Mouse (Mus musculus): ENCODE measurements around the gene Samd4b. TPM values are rescaled to one million over a fixed set of nuclear protein-coding genes. Genes with fewer than 3 reads are reported as not detected.

The Samd4b gene
- total RNA-seq, 2 experiments from 2014 or later, result 56.0 to 59.0 TPM

DNA sequence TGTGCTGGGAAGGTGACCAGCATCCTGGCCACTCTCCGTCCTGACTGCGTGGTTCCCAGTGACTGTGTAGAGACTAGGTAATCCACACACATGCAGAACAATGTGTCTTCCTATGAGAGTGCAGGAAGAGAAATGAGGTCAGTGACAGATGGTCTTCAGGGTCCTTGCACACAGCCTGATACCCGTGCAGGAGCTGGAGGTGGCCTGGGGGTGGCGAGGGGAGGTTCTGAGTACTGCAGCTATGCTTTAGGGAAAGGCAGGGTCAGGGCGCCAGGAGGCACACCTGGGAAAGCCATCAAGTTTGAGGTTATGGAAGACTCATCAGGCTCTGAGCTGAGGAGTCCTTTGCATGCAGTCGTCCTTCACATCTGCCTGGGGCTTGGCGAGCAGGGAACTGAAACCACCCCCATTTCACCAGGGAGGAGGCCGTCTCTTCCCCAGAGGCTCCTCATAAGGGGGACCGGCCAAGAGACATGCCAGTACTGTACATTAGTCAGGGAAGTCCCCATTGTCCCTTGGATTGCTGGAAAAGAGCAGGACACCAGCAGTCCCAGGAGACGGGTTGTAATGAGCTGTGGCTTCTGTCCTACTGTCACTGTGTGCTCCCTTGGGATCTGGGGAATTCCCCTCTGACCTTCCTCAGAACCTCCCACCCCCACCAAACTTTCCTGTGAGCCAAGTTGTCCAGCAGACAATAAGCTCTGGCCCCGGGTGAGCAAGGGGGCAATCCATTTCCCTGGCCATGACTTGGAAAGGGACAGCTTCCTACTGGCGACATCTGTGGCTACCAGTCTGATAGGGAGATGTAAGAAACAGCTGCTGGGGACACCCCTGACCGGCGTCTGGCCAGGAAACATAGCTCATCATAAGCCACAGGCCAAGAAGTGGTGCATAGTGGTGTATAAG lies 4.5 kb downstream of the Samd4b start:
- DNase-seq (ENCODE audit: low spot score in 2 of 2), result no peak

DNA sequence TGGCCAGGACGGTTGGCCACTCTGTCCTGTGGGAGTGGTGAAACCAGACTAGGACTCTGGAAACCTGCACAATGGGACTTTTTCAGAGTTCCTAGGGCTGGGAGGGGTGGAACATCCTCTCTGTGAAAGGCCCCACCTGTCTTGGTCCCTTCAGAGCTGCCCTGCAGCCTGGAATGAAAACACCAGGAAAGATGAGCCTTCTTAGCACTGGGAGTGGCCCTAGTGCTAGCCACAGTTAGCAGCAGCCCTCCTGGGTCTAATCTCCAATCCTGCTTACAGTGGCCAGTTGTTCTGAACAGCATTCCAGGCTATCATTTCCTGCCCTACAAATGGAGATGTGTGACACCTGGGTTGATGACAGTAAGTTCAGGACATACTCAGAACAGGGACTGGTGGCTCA lies 6.1 kb downstream of the Samd4b start:
- DNase-seq (ENCODE audit: low spot score in 2 of 2), result no peak

DNA sequence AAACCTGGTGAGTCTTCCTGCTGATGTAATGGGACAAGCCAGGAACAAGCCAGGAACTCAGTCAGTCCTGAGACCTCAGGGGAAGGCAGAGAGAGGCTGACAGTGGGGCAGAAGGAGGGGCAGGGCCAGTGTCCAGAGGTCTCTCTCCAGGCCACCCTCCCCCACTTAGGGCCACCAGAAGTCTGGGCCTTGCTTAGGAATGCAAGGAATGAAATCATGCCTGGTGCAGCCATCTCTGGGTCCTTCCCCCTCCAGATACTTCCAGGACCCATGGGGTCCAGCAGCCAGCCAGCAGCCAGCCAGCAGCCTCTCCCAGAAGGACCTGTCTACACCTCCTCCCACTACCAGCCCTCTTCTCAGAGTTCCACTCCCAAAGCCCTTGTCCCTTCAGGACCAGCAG lies 10.3 kb downstream of the Samd4b start:
- no peak for DNase-seq (ENCODE audit: low spot score in 2 of 2)

DNA sequence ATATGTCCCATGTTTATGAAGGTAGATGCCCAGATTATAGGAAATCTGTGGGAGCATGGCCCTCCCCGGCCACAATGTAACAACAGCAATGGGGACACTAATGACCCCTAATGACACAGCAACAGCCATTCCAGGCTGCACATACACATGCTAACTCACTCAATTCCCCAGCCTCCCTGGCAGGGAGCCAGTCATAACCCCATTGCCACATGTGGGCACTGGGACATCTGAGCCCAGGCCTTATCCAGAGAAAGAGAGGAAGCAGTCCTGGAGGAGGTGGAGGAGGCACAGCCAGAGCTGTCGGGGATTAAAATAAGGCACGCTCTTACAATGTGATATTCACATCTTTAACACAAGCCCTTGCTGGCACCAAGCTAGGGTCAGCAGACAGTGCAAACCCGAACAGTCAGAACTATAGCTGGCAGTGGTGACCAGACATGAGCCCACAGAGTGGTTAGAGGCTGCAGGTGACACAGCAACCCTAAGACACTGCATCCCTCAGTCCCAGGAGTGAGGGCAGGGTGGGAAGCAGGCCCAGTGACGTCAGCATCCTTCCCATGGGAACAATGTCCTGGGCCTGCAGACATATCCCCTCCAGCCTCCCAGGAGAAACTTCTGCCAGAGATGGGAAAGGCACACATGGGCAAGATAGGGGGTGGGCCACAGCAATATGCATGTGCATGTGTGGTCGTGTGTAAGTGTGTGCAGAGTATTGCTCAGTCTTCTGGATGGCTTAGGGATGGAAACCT lies 11.1 kb downstream of the Samd4b start:
- DNase-seq (ENCODE audit: low spot score in 2 of 2), result no peak

DNA sequence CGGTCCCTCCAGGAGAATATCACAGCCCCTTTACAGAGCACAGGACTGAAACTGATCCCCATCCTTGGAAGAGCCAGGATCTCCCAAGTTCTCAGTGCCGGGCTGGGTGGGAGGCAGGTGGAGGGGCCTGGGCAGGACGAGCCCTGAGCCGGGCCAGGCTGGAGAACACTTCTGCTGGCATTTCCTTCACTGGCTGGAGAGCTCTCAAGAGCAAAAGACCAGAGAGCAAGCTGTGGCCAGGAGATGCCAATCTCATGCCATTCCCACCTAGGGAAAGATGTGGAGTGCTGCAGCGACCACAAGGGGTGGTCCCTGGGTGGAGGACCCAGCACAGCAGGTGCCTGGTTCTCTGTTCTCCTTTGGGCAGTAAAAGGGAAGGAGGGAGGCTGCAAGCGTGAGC lies 12.9 kb downstream of the Samd4b start:
- DNase-seq (ENCODE audit: low spot score in 2 of 2), result no peak

DNA sequence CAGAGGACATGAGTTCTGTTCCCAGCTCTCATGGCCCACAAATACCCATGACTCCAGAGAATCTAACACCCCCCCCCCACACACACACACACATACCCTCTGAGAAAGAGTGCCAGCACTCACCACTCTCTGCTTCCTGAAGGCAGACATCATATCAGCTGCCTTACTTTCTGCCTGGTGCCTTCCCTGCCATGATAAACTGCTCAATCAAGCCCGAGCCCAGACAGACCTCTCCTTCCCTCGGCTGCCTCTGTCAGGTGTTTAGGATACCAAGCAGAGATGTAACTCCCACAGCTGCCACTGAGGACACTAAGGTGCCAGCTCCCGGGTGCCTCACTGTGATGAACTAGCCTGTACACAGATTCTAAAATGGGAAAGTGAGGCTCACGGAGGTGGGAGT lies 13.5 kb downstream of the Samd4b start:
- no peak for DNase-seq (ENCODE audit: low spot score in 2 of 2)

DNA sequence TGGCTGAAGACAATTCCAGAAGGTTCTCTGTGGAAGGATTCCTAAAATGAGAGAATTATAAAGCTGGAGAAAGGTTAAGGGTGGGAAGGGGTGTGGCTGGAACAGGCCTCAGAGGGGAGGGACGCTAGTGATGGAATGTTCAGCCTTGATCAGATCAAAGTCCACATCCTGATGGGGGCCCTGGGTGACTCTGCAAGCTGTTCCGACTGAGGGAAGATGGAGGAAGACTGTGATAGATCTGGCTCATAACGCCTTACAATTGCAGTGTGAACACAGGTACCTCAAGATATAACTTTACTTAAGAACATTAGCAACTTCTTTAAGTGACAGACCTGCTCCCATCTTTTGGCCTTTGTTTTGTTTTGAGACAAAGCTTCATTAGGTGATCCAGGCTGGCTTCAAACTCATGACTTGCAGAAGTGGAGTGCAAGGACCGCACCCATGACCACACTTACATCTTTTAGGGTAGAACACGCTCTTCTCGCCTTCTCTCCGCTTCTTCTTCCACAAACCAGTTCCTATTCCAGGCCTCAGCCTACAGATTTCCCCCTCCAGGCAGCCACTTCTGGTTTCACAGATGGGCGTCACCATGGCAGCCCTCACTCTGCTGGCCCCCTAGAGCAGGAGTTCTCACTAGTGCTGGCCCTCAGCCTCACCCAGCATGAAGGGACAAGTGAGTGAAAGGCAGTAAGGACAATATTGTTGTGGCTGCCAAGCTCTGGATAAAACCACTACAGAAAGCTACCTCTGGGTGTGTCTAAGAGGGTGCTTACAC lies 14.2 kb downstream of the Samd4b start:
- no peak for DNase-seq (ENCODE audit: low spot score in 2 of 2)

DNA sequence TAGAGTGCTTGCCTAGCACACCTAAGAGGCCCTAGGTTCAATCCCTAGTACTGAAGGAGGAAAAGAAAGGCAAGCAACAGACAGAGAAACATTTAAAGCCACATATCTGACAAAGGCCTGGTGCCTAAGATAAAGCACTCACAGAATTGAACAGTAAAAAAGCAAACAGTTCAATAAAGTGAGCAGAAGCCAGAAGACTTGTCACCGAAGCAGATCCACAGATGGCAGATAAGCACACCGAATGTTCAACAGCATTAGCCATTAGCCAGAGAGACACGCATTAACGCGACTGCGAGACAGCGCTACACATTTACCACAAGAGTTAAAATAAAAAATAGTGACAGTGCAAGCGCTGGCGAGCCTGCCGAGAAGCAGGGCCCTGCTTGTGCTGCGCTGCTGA lies 15.1 kb downstream of the Samd4b start:
- no peak for DNase-seq (ENCODE audit: low spot score in 2 of 2)

DNA sequence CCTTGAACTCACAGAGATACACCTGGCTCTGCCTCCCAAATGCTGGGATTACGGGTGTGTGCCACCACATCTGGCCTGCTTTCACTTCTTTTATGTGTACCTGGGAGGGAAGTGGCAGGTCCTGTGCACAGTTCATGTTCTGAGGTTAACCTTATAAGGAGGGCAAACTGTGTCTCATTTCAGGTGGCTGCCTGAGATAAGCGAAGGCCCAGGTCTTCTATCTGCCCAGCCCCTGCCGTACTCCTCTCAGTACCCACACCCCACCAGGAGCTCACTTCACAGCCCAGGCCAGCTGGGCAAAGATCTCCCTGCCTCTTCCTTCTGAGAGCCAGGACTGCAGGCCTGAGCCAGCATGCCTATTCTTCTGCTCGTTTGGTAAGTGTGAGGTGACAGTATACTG lies 16.2 kb downstream of the Samd4b start:
- DNase-seq (ENCODE audit: low spot score in 2 of 2), result no peak

DNA sequence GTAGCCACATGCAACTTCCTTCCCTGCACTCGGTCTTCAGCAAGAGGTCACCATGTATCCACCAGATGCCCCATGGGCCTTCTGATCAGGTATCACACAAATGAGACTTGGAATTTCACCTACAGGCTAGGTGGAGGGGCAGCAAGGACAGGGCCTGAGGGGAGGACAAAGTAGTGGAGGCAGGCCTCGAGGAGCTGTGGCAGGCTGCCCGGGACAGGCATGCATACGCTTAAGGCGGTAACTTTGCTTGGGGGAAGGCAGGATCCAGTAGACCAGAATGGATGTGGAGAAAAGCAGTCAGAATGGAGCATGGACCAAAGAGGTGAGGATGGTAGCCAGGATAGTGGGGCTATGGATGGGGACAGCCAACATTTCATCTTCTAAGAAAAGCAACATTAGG lies 18.1 kb downstream of the Samd4b start:
- no peak for DNase-seq (ENCODE audit: low spot score in 2 of 2)

DNA sequence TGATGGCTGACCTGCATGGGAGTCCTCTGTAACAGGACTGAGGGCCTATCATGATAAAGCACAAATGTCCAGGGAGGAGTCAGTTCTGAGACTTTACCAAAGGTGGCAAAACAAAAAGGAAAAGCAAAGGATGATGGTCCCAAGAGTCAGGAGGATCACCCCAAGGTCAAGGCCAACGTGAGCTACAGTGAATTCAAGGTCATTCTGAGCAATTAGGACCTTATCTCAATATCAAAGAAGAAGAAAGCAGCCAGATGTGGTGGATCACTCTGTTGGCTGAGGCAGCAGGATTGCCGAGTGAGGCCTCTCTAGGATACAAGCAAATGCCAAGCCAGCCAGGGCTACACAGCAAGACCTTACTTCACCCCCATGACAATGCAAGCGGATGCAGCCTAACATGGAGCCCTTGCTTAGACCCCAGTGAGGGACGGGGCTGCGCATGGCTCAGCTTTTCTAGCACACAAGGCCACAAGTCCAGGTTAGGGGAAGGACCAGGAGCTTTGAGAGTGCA lies 19.3 kb downstream of the Samd4b start:
- no peak for DNase-seq (ENCODE audit: low spot score in 2 of 2)

DNA sequence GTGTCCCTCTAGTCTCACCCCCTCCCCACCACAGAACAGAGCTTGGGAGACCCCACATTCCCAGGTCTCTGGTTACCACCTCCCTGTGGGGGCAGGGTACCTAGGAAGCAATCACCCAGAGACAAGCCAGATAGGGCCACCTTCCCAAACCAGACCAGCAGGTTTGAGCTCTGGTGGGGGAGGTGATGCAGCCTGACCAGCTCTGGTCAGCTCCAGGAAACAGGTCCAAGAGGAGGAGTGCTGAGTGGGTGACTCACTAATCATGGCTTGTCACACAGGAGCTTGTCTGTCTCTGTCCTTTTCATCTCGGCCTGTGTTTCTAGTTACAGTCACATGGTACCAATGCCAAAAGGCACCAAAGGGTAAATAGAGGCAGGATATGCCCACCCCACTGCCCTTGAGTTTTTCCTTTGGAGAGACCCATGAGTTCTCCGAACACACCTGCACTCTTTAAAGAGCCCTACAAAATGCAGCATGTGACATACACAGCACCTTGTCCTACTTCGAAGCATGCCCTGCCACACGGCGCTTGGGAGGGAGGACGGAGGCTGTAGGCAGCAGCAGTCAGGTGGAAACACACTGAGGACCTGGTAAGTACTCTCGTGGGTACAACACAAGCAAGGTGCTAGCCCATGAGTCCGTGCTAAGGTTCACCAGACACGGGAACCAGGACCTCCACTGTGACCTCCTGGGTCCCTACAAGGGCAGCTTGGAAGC lies 20.0 kb downstream of the Samd4b start:
- no peak for DNase-seq (ENCODE audit: low spot score in 2 of 2)

DNA sequence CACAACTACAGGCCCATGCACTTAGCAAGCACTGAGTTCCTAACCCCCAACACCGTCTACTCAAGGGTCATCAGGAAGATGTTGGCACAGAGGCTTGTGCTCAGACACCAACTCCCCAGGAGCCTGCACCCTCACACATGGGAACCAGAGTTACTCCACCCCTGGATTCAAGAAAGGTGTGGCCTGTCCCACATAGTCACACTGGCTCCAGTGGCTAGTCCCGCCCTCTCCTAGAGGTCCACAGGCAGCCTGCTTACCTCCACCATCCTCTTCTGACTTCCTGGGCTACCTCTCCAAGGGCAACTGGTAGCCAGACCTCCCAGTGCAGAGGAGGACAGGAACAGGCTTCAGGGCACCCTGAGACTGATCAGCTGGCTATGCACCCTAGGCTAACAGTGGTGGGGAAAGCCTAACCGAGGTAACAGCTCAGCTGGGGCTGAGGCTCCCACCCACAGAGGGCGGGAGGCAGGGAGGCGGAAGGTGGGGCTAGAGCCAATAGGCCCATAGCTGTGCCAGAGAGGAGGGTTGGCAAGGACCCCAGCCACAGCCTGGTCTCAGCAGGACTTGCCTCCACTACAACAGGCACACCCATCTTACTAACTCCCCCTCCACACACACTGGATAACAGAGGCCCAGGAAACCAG lies 21.6 kb downstream of the Samd4b start:
- DNase-seq (ENCODE audit: low spot score in 2 of 2), result no peak

DNA sequence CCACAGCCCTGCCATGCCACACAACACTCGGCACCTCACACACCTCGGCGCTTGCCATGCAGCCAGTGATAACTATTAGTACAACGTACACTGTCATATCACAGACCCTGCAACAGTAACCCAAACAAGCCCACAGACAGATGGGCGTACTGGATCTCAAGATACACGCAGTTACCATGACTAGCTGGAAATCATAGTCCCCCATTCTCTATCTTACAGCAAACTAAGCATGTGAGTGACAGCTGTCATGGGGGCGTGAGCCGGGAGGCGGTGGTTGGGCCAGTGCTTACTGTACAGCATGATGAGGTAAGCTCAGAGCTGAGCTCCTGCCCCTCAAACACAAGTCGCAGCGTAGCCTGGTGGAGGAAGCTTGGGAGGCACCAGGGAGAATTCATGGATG lies 22.3 kb downstream of the Samd4b start:
- DNase-seq (ENCODE audit: low spot score in 2 of 2), result no peak

DNA sequence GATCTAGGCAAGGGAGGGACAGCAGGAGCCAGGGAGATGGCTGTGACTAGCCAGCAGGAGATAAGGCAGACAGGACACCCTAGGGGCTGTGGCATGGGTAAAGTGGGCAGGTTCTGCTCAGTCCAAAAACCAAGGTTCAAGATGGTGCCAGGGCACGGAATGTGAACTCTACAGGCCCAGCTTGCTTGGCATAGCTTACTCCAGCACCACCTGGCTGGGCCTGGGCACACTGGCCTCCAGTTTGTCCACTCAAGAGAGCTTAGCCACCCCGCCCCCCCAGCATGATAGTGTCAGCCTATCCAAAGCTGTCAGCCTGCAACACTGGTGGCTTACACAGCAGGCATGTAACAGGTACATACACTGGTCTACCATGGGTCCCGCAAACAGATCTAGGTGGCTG lies 24.7 kb downstream of the Samd4b start:
- no peak for DNase-seq (ENCODE audit: low spot score in 2 of 2)

DNA sequence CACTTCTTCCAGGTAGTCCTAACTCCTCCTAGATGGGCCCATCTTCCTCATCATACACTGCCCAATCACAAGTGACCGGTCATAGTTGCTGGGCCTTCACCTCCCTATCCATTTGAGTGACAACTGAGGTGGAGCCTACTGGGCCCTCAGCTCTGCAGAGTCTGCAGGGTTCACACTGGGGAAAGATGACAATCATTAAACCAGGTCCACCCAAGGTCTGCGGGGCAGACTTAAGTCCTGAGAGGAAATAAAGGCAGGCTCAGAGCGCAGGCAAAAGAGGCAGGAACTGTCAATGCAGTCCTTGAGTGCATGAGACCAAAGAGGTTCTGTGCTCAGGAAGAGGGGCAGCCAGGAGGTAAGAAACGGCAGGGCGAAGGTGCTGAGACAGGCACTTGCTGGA lies 25.3 kb downstream of the Samd4b start:
- no peak for DNase-seq (ENCODE audit: low spot score in 2 of 2)

DNA sequence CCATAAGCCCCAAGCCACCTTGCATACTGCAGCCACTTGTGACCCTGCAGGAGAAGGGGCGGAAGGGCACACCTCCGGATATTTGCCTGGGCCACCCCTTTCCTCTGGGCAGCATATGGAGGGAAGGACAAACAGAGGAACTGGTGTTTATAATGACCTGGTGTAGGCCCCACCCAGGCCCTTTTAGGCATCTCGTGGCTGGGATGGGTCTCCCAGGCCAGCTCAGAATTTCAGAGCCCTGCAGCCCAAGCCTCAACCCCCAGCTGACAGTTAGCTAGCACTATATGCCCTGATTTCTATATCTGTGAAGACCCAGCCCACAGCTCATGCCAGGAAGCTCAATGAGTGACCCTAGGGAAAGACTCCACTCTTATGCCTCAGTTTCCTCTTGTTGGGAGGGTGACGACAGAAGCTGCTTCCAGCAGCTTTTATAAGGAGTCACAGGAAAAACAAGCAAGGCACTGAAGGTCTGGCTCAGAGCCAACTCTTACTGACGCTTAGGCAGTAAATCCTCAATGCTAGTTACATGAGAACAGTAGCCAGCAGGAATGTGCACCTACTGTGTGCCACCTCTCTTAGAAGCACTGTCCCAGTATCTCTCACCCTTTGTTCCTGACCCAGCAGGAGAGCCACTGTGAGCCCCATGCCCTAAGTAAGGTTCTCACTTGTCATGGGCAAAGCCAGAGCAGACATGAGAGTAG lies 26.8 kb downstream of the Samd4b start:
- DNase-seq (ENCODE audit: low spot score in 2 of 2), result no peak

DNA sequence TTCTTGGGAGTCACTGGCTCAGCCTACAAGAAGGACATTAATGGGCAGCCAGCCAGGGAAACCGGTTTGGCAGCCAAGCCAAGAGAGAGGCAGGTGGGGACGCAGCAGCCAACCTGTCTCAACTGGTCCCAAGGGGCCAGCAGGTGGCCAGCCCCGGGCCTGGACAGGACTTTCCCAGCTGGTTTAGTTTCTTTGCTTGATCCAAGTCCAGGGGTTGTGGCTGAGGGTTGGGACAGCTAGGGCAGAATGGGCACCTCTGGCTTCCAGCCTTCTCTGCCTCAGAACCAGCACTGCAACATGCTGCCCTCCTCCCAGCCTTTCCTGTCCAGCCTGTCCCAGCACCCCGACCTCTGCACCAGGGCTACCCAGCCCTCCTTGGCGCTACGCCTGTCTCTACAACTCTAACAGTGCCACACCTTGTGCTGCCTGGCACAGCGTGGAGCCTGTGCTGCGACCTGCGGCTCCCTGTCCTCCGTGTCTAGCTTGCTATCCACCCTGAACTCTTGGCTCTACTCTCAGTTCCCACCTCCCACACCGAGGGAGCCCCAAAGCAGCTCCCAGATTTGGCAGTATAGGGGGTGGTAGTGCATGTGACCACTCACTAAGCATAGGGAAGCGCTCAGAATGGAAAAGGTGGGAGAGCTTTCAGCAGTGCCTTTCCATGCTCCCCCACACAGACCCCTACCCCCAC lies 27.5 kb downstream of the Samd4b start:
- DNase-seq (ENCODE audit: low spot score in 2 of 2), result no peak

DNA sequence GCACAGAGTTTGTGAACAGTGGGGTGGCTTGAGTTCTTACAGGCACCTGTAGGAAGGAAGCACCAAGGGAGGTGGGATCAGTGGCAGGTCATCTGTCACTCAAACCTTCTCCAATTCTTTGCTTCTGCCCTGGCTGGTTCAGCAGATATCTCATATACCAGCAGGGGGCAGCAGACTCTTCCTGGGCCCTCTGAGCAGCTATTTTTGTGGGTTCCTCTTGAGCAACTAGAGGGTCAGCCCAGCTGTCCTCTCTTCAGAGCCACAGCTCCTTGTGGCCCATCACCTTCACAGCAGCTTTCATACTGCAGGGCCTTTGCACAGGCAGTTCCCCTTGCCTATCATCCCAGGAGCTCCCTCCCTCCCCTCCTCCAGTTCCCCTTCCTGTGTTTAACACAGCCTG lies 29.7 kb downstream of the Samd4b start:
- DNase-seq (ENCODE audit: low spot score in 2 of 2), result peak in 1 of 2 experiments; percentile 36

Measured in adrenal gland, postnatal 4 days (tissue).